Mouse (Mus musculus) heart, adult 9 months (tissue): ENCODE data around the gene Gm10147.
"Not testable (repeated sequence)": the region's sequence is repeated elsewhere in the genome, so short reads cannot be mapped to it uniquely, and the experiment has no call there.

Source experiments
- DNase-seq, 2 experiments: peaks; one replicate each; pipeline ENCODE4 v3.0.0; 2022; ENCODE audit warnings: low spot score in 2 of 2

Gm10147 gene

DNA sequence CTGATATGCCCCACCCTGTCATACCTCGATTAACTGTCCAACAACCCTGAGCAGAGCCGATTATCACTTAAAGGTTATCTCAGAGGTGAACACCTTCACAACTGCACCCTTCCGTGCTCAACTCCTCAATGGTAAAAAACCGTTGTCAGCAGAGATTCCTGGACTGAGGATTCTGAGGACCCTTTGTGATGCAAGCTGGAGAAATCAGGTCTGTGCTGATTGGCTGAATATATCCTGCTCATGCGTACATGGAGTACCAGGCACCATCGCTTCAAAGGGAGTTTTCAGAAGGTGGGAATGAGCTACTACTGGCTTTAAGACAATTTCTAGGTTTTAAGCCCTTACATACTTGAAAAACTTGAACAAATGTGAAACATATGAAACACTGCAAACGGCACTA is at the start of gene Gm10147:
Gene Gm10147, minus strand, starts transcription at position 101 of the 400 bp plus-strand sequence.
- DNase-seq: not testable (repeated sequence)
